Mouse (Mus musculus) liver, embryonic 11.5 days (tissue): ENCODE data around the gene Tceal9. TPM values are rescaled to one million over a fixed set of nuclear protein-coding genes. Genes with fewer than 3 reads are reported as not detected.
A peak's percentile ranks its signal among the peaks of the same experiment; 100 is the strongest.
"Not testable (repeated sequence)": the region's sequence is repeated elsewhere in the genome, so short reads cannot be mapped to it uniquely, and the experiment has no call there.

Experiments used
- ATAC-seq: fragments of 200-750 bp; cut with Nextera tagmentation; replicated peaks from 2 replicates; pipeline ENCODE4 v1.8.0; 2017; ENCODE audit warnings: moderate number of reproducible peaks, mild to moderate bottlenecking, moderate TSS enrichment, moderate library complexity; ENCODE audit not compliant: low FRiP score
- DNase-seq: peaks from one replicate; pipeline ENCODE4 v3.0.0-alpha.2; 2017; ENCODE audit warnings: low spot score
- H3K27ac ChIP-seq: fragments of 300-500 bp; sonication (generic); 2 replicates; pipeline ENCODE4 v1.5.1; 2014; ENCODE audit warnings: mild to moderate bottlenecking, low read depth, low read length, control low read depth
- H3K27me3 ChIP-seq: fragments of 300-500 bp; sonication (generic); replicated peaks from 2 replicates; pipeline ENCODE4 v1.6.1; 2014; ENCODE audit warnings: low read length, mixed read lengths; ENCODE audit not compliant: control insufficient read depth, insufficient read depth
- H3K36me3 ChIP-seq: fragments of 300-500 bp; sonication (generic); 2 replicates; pipeline ENCODE4 v1.6.1; 2014; ENCODE audit warnings: mild to moderate bottlenecking, low read length, moderate library complexity, mixed read lengths; ENCODE audit not compliant: control insufficient read depth, insufficient read depth
- H3K4me1 ChIP-seq: fragments of 300-500 bp; sonication (generic); replicated peaks from 2 replicates; pipeline ENCODE4 v1.6.1; 2014; ENCODE audit warnings: low read length, mixed read lengths; ENCODE audit not compliant: control insufficient read depth, insufficient read depth
- H3K4me2 ChIP-seq: fragments of 300-500 bp; sonication (generic); 2 replicates; pipeline ENCODE4 v1.6.1; 2014; ENCODE audit warnings: mild to moderate bottlenecking, control low read depth, moderate library complexity
- H3K4me3 ChIP-seq: fragments of 300-500 bp; sonication (generic); 2 replicates; pipeline ENCODE4 v1.5.1; 2014; ENCODE audit warnings: low read depth, low read length, control low read depth
- H3K9ac ChIP-seq: fragments of 300-500 bp; sonication (generic); 2 replicates; pipeline ENCODE4 v1.6.1; 2014; ENCODE audit warnings: low read depth, low read length, control low read depth
- H3K9me3 ChIP-seq: fragments of 300-500 bp; sonication (generic); 2 replicates; pipeline ENCODE4 v1.6.1; 2016; ENCODE audit warnings: low read length, inconsistent platforms, mixed read lengths; ENCODE audit not compliant: control insufficient read depth
- WGBS: fragments of 180-500 bp; shearing (Covaris S2); extraction: QIAGEN DNeasy Blood & Tissue Kit; methylation state at CpG from one replicate; pipeline ENCODE4 v1.1.7; 2014; 5-methylcytosine and 5-hydroxymethylcytosine counted together
- polyA plus RNA-seq: library from polyadenylated mRNA; unstranded; fragments of >200 nt; fragmentation: Nextera tagmentation; extraction: Ambion mirVana; gene quantifications from 2 replicates; pipeline ENCODE4 v1.2.1, GENCODE M21; 2014

The Tceal9 gene
- polyA plus RNA-seq, 1 experiment from 2014 or later: 393 TPM

- Histone ChIP-seq H3K4me1 (no peaks in the 10 kb centered on the region), H3K27ac (no peak overlapping the region), H3K9me3 (no peaks in the 10 kb centered on the region), H3K4me2 (no peak overlapping the region), H3K36me3 (no peaks in the 10 kb centered on the region), H3K27me3 (no peaks in the 10 kb centered on the region), H3K4me3 (no peak overlapping the region), H3K9ac (no peak overlapping the region)
- ATAC-seq (no peak), DNase-seq (no peak)
- 75% methylated on average over 5 of the region's 5 CpGs for WGBS
These were observed 22.8 kb downstream of the Tceal9 start for GRCm38 (mm10) chrX:136267720-136268119.

- no peaks in the 10 kb centered on the region for H3K9me3 ChIP-seq
- no peak overlapping the region for H3K4me2 ChIP-seq
- no peak overlapping the region for H3K9ac ChIP-seq
- WGBS: 59% methylated on average over 4 of the region's 4 CpGs
- no peak overlapping the region for H3K27ac ChIP-seq
- ATAC-seq (no peak), DNase-seq (no peak)
- H3K36me3 ChIP-seq: no peaks in the 10 kb centered on the region
- H3K27me3 ChIP-seq: no peaks in the 10 kb centered on the region
- no peaks in the 10 kb centered on the region for H3K4me1 ChIP-seq
- H3K4me3 ChIP-seq: no peak overlapping the region
These were observed 23.3 kb downstream of the Tceal9 start for GRCm38 (mm10) chrX:136268173-136268572.

- not testable (repeated sequence) for H3K4me1 ChIP-seq, H3K36me3 ChIP-seq, H3K9me3 ChIP-seq, H3K27ac ChIP-seq, DNase-seq, H3K27me3 ChIP-seq
- Histone ChIP-seq H3K4me2 (peak within 1 kb of the TSS; percentile 57), H3K9ac (peak within 1 kb of the TSS; percentile 46; the same call in 1 of the 2 replicates), H3K4me3 (peak within 1 kb of the TSS; percentile 50)
- 71% methylated on average over 4 of the region's 30 CpGs for WGBS
- peak; percentile 96 for ATAC-seq
These were observed 25.0 kb downstream of the Tceal9 start, which contains the start of gene Bex3 for GRCm38 (mm10) chrX:136269743-136270392. Gene Bex3, plus strand, starts transcription at chrX:136270253.

GRCm38 (mm10) chrX:136270393-136271111, 25.7 kb downstream of the Tceal9 start:
- peak; percentile 24 for ATAC-seq
- Histone ChIP-seq H3K4me3 (peak overlapping the region; percentile 50), H3K9ac (peak overlapping the region; percentile 46; the same call in 1 of the 2 replicates), H3K4me2 (peak overlapping the region; percentile 57)
- DNase-seq, H3K27ac ChIP-seq, H3K27me3 ChIP-seq, H3K4me1 ChIP-seq, H3K36me3 ChIP-seq, H3K9me3 ChIP-seq: not testable (repeated sequence)
- 14% methylated on average over 16 of the region's 60 CpGs for WGBS

- ATAC-seq (no peak), DNase-seq (no peak)
- Histone ChIP-seq H3K4me3 (no peak overlapping the region), H3K27me3 (no peaks in the 10 kb centered on the region), H3K4me2 (no peak overlapping the region), H3K9me3 (no peaks in the 10 kb centered on the region), H3K27ac (no peak overlapping the region), H3K36me3 (no peaks in the 10 kb centered on the region), H3K9ac (no peak overlapping the region), H3K4me1 (no peaks in the 10 kb centered on the region)
- WGBS: 29% methylated on average over 3 of the region's 3 CpGs
These were observed 29.7 kb downstream of the Tceal9 start for GRCm38 (mm10) chrX:136274542-136274941.

GRCm38 (mm10) chrX:136275386-136275785, 30.5 kb downstream of the Tceal9 start:
- no peaks in the 10 kb centered on the region for H3K4me1 ChIP-seq
- H3K9me3 ChIP-seq: no peaks in the 10 kb centered on the region
- 44% methylated on average over 3 of the region's 3 CpGs for WGBS
- no peak overlapping the region for H3K4me3 ChIP-seq
- ATAC-seq (no peak), DNase-seq (no peak)
- no peak overlapping the region for H3K9ac ChIP-seq
- H3K4me2 ChIP-seq: no peak overlapping the region
- H3K27ac ChIP-seq: no peak overlapping the region
- H3K27me3 ChIP-seq: no peaks in the 10 kb centered on the region
- no peaks in the 10 kb centered on the region for H3K36me3 ChIP-seq

GRCm38 (mm10) chrX:136277577-136277976, 32.7 kb downstream of the Tceal9 start:
- H3K4me1 ChIP-seq: no peaks in the 10 kb centered on the region
- H3K27ac ChIP-seq: no peak overlapping the region
- H3K4me3 ChIP-seq: no peak overlapping the region
- no peaks in the 10 kb centered on the region for H3K27me3 ChIP-seq
- no peak overlapping the region for H3K4me2 ChIP-seq
- DNase-seq: no peak
- no peak for ATAC-seq
- H3K9ac ChIP-seq: no peak overlapping the region
- no peaks in the 10 kb centered on the region for H3K9me3 ChIP-seq
- 77% methylated on average over 7 of the region's 7 CpGs for WGBS
- no peaks in the 10 kb centered on the region for H3K36me3 ChIP-seq

- H3K9me3 ChIP-seq: no peaks in the 10 kb centered on the region
- no peak overlapping the region for H3K4me2 ChIP-seq
- no peak for DNase-seq
- H3K4me3 ChIP-seq: no peak overlapping the region
- H3K27me3 ChIP-seq: no peaks in the 10 kb centered on the region
- no peak for ATAC-seq
- H3K9ac ChIP-seq: no peak overlapping the region
- no peaks in the 10 kb centered on the region for H3K36me3 ChIP-seq
- H3K4me1 ChIP-seq: no peaks in the 10 kb centered on the region
- no peak overlapping the region for H3K27ac ChIP-seq
These were observed 33.5 kb downstream of the Tceal9 start for GRCm38 (mm10) chrX:136278401-136278800.

- H3K4me3 ChIP-seq: no peak overlapping the region
- no peak for ATAC-seq
- no peaks in the 10 kb centered on the region for H3K27me3 ChIP-seq
- H3K9ac ChIP-seq: no peak overlapping the region
- no peak overlapping the region for H3K27ac ChIP-seq
- H3K9me3 ChIP-seq: no peaks in the 10 kb centered on the region
- WGBS: 81% methylated on average over 5 of the region's 5 CpGs
- H3K36me3 ChIP-seq: no peaks in the 10 kb centered on the region
- no peak overlapping the region for H3K4me2 ChIP-seq
- DNase-seq: no peak
- H3K4me1 ChIP-seq: no peaks in the 10 kb centered on the region
These were observed 34.5 kb downstream of the Tceal9 start for GRCm38 (mm10) chrX:136279410-136279809.
